Mouse (Mus musculus) olfactory bulb, adult 2 months (tissue): ENCODE measurements at regions not wholly inside any gene's neighbourhood (a gene's known extent, or its start where the extent isn't known, plus 50 kb on each side); places are given as distances from the start of the nearest gene placed in this dataset.

Experiments used
- CTCF ChIP-seq: fragments of 200-500 bp; IDR thresholded peaks from 2 replicates; pipeline ENCODE4 v1.5.1; 2012; ENCODE audit warnings: low read depth, mild to moderate bottlenecking, low read length, moderate library complexity; ENCODE audit not compliant: insufficient read depth
- POLR2A ChIP-seq: fragments of 200-500 bp; IDR thresholded peaks from 2 replicates; pipeline ENCODE4 v1.6.1; 2012; ENCODE audit warnings: mild to moderate bottlenecking, low read depth, low read length, moderate library complexity; ENCODE audit not compliant: insufficient read depth

GRCm38 (mm10) chr13:35359345-35359744, 300.3 kb upstream of the Cdyl start:
- TF ChIP-seq CTCF, result no peak
- TF ChIP-seq POLR2A, result no peak
